Mouse (Mus musculus) neural tube, embryonic 13.5 days (tissue): ENCODE results near the gene 4933434E20Rik. TPM values are rescaled to one million over a fixed set of nuclear protein-coding genes. Genes with fewer than 3 reads are reported as not detected.

Experiments used
- ATAC-seq: fragments of 200-750 bp; cut with Nextera tagmentation; 2 replicates; pipeline ENCODE4 v1.8.0; 2017; ENCODE audit warnings: low read depth, mild to moderate bottlenecking, moderate TSS enrichment, moderate library complexity
- H3K27ac ChIP-seq: fragments of 300-500 bp; sonication (generic); replicated peaks from 2 replicates; pipeline ENCODE4 v1.5.1; 2015; ENCODE audit warnings: moderate library complexity, mild to moderate bottlenecking, inconsistent platforms
- H3K27me3 ChIP-seq: fragments of 300-500 bp; sonication (generic); 2 replicates; pipeline ENCODE4 v1.6.1; 2015; ENCODE audit warnings: mild to moderate bottlenecking, inconsistent platforms
- H3K36me3 ChIP-seq: fragments of 300-500 bp; sonication (generic); 2 replicates; pipeline ENCODE4 v1.6.1; 2015; ENCODE audit warnings: mild to moderate bottlenecking, inconsistent platforms
- H3K4me1 ChIP-seq: fragments of 300-500 bp; sonication (generic); replicated peaks from 2 replicates; pipeline ENCODE4 v1.6.1; 2015; ENCODE audit warnings: inconsistent platforms
- H3K4me2 ChIP-seq: fragments of 300-500 bp; sonication (generic); 2 replicates; pipeline ENCODE4 v1.6.1; 2015; ENCODE audit warnings: inconsistent platforms, mild to moderate bottlenecking, moderate library complexity
- H3K4me3 ChIP-seq: fragments of 300-500 bp; sonication (generic); 2 replicates; pipeline ENCODE4 v1.5.1; 2015; ENCODE audit warnings: mild to moderate bottlenecking, inconsistent platforms
- H3K9ac ChIP-seq: fragments of 300-500 bp; sonication (generic); 2 replicates; pipeline ENCODE4 v1.6.1; 2015; ENCODE audit warnings: moderate library complexity, mild to moderate bottlenecking, inconsistent platforms
- H3K9me3 ChIP-seq: fragments of 300-500 bp; sonication (generic); 2 replicates; pipeline ENCODE4 v1.6.1; 2016; ENCODE audit warnings: inconsistent platforms
- WGBS: fragments of 180-500 bp; shearing (Covaris S2); methylation state at CpG from one replicate; pipeline ENCODE4 v1.1.7; 2015; 5-methylcytosine and 5-hydroxymethylcytosine counted together
- polyA plus RNA-seq: library from polyadenylated mRNA; unstranded; fragments of >200 nt; fragmentation: Nextera tagmentation; extraction: Ambion mirVana; gene quantifications from 2 replicates; pipeline ENCODE4 v1.2.1, GENCODE M21; 2015

The 4933434E20Rik gene
- polyA plus RNA-seq, 1 experiment from 2014 or later: 231 TPM

- Histone ChIP-seq H3K36me3 (peaks cover 28% of the 10 kb centered on the region), H3K27me3 (no peaks in the 10 kb centered on the region), H3K9ac (no peak overlapping the region), H3K9me3 (no peaks in the 10 kb centered on the region), H3K27ac (peak overlapping the region; percentile 59), H3K4me1 (peaks cover 57% of the 10 kb centered on the region), H3K4me3 (no peak overlapping the region), H3K4me2 (peak overlapping the region; percentile 26)
- 58% methylated on average over 3 of the region's 3 CpGs for WGBS
- ATAC-seq: no peak
Observed at GRCm38 (mm10) chr3:90083698-90084324, 32.4 kb downstream of the 4933434E20Rik start.

DNA sequence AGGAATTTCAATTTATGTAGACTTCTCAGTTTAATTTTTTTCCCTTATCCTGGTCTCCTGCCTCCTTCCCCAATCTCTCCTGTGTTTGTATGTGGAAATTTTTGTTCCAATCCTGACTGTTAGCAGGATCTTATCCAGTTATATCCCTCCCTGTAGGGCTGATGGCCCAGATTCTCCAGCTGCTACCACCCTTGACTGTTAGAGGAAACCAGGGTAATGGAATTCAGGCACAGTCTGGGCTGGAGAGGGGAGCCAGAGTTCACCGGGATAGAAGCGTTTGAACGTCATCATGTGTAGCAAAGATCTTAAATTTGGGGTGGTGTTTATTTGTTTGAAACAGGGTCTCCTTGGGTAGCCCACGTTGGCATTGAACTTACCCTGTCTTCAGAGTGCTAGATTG, 33.4 kb downstream of the 4933434E20Rik start:
- H3K9ac ChIP-seq: no peak overlapping the region
- no peaks in the 10 kb centered on the region for H3K9me3 ChIP-seq
- ATAC-seq: no peak
- no peaks in the 10 kb centered on the region for H3K27me3 ChIP-seq
- H3K27ac ChIP-seq: 0 out of 2 replicates have a peak overlapping the region, but pooled peaks have one; percentile 33
- no peak overlapping the region for H3K4me3 ChIP-seq
- 83% methylated on average over 4 of the region's 4 CpGs for WGBS
- H3K4me2 ChIP-seq: no peak overlapping the region
- H3K4me1 ChIP-seq: peaks cover 53% of the 10 kb centered on the region
- H3K36me3 ChIP-seq: peaks cover 38% of the 10 kb centered on the region

DNA sequence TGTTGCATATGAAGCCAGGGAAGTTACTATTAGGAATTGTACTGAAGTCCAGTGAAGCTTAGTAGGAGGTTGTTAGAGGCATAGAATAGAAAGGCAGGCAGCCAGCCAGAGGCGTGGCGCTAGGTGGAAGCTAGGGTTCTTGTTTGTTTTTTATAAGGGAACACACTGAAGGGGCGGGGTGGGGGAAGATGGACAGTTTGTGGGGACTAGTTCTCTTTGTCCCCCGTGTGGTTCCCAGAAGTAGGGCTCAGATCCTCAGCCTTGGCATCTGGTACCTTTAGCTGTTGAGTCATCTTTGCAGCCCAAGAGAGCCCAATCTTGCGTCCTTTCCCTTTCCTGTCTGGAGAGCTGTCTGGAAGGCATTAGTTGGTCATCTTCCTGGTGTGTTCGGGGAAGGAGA, 33.8 kb downstream of the 4933434E20Rik start:
- H3K4me3 ChIP-seq: no peak overlapping the region
- H3K27ac ChIP-seq: 0 out of 2 replicates have a peak overlapping the region, but pooled peaks have one; percentile 33
- WGBS: 88% methylated on average over 6 of the region's 6 CpGs
- H3K36me3 ChIP-seq: peaks cover 43% of the 10 kb centered on the region
- no peak overlapping the region for H3K4me2 ChIP-seq
- no peaks in the 10 kb centered on the region for H3K27me3 ChIP-seq
- H3K9ac ChIP-seq: no peak overlapping the region
- no peak for ATAC-seq
- peaks cover 52% of the 10 kb centered on the region for H3K4me1 ChIP-seq
- H3K9me3 ChIP-seq: no peaks in the 10 kb centered on the region

DNA sequence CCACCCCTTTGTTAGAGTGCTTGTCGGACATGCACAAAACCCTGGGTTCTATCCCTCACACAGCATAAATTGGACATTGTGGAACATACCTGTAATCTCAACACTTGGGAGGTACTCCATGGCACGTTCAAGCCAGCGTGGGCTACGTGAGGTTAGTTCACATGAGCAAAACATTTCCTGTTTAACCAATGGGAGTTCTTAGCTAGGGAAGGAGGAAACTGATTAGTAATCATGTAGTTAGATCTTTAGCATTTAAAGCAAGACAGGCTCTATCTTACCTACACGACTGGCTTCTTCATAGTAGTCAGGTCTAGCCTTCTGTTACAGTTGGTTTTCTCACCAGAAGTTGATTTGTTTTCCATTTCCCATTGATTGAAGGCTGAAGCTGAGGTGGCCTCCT, 34.6 kb downstream of the 4933434E20Rik start:
- no peaks in the 10 kb centered on the region for H3K27me3 ChIP-seq
- H3K4me1 ChIP-seq: peaks cover 44% of the 10 kb centered on the region
- no peak overlapping the region for H3K9ac ChIP-seq
- 94% methylated on average over 5 of the region's 5 CpGs for WGBS
- no peak for ATAC-seq
- peaks cover 51% of the 10 kb centered on the region for H3K36me3 ChIP-seq
- H3K4me2 ChIP-seq: no peak overlapping the region
- no peak overlapping the region for H3K4me3 ChIP-seq
- no peaks in the 10 kb centered on the region for H3K9me3 ChIP-seq
- H3K27ac ChIP-seq: no peak overlapping the region

GRCm38 (mm10) chr3:90088617-90089016, 37.2 kb downstream of the 4933434E20Rik start:
- H3K36me3 ChIP-seq: peaks cover 75% of the 10 kb centered on the region
- no peak for ATAC-seq
- H3K9ac ChIP-seq: no peak overlapping the region
- H3K4me1 ChIP-seq: peaks cover 19% of the 10 kb centered on the region
- no peaks in the 10 kb centered on the region for H3K9me3 ChIP-seq
- H3K27me3 ChIP-seq: no peaks in the 10 kb centered on the region
- H3K27ac ChIP-seq: no peak overlapping the region
- no peak overlapping the region for H3K4me3 ChIP-seq
- H3K4me2 ChIP-seq: no peak overlapping the region
- 95% methylated on average over 2 of the region's 2 CpGs for WGBS

- H3K27ac ChIP-seq: no peak overlapping the region
- peaks cover 98% of the 10 kb centered on the region for H3K36me3 ChIP-seq
- no peak overlapping the region for H3K4me3 ChIP-seq
- 93% methylated on average over 6 of the region's 6 CpGs for WGBS
- ATAC-seq: no peak
- H3K9me3 ChIP-seq: no peaks in the 10 kb centered on the region
- H3K4me2 ChIP-seq: no peak overlapping the region
- no peaks in the 10 kb centered on the region for H3K4me1 ChIP-seq
- H3K27me3 ChIP-seq: no peaks in the 10 kb centered on the region
- no peak overlapping the region for H3K9ac ChIP-seq
Observed at GRCm38 (mm10) chr3:90090892-90091291, 39.5 kb downstream of the 4933434E20Rik start.

DNA sequence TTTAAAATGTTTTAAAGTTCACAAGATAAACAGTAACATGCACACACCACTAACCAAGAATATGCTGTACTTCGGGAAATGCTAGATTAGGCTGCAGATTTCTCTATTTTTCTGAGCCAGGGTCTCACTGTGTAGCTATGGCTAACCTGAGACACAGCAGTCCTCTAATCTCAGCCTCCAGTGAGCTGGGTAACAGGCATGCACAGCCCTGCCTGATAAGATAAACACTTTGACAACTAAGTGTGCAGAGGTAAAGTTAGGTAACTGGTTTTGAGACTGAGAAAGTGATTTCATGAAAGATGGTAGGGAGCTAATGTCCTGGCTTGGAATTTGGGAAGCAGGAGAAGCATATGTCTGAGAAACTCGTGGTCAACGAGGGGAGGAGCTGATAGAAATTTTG, 43.0 kb downstream of the 4933434E20Rik start:
- H3K4me3 ChIP-seq: no peak overlapping the region
- 92% methylated on average over 3 of the region's 3 CpGs for WGBS
- H3K27me3 ChIP-seq: no peaks in the 10 kb centered on the region
- no peaks in the 10 kb centered on the region for H3K4me1 ChIP-seq
- no peaks in the 10 kb centered on the region for H3K9me3 ChIP-seq
- H3K27ac ChIP-seq: no peak overlapping the region
- peaks cover 82% of the 10 kb centered on the region for H3K36me3 ChIP-seq
- H3K9ac ChIP-seq: no peak overlapping the region
- H3K4me2 ChIP-seq: no peak overlapping the region
- ATAC-seq: no peak

DNA sequence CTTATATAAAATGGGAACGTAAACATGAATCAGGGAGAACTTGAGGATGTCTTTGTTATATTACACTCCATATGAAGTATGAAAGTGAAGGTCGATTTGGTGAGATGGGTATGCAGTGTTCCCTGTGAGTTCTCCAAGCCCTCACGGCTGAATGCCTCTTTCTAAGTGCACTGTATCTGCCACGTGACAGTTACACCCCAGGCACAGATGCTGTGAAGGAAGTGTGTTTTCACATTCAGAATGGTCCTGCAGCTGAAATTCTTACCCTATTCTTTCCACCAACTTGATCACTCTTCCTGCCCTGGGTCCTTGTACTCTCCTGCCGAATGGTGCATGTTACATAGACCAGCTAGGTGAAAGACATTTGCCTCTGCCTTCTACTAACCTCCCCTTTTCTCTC, 46.5 kb downstream of the 4933434E20Rik start:
- no peak for ATAC-seq
- no peak overlapping the region for H3K27ac ChIP-seq
- peaks cover 68% of the 10 kb centered on the region for H3K36me3 ChIP-seq
- H3K4me2 ChIP-seq: no peak overlapping the region
- H3K9ac ChIP-seq: no peak overlapping the region
- no peaks in the 10 kb centered on the region for H3K9me3 ChIP-seq
- 88% methylated on average over 5 of the region's 5 CpGs for WGBS
- no peaks in the 10 kb centered on the region for H3K27me3 ChIP-seq
- H3K4me3 ChIP-seq: no peak overlapping the region
- H3K4me1 ChIP-seq: no peaks in the 10 kb centered on the region

GRCm38 (mm10) chr3:90101010-90101409, 49.6 kb downstream of the 4933434E20Rik start:
- ATAC-seq: no peak
- Histone ChIP-seq H3K36me3 (peaks cover 38% of the 10 kb centered on the region), H3K27ac (no peak overlapping the region), H3K9ac (no peak overlapping the region), H3K27me3 (no peaks in the 10 kb centered on the region), H3K4me2 (no peak overlapping the region), H3K9me3 (no peaks in the 10 kb centered on the region), H3K4me3 (no peak overlapping the region), H3K4me1 (no peaks in the 10 kb centered on the region)
- 89% methylated on average over 3 of the region's 3 CpGs for WGBS

GRCm38 (mm10) chr3:90101673-90102072, 50.2 kb downstream of the 4933434E20Rik start:
- no peak overlapping the region for H3K4me3 ChIP-seq
- H3K9ac ChIP-seq: no peak overlapping the region
- no peaks in the 10 kb centered on the region for H3K4me1 ChIP-seq
- no peak overlapping the region for H3K27ac ChIP-seq
- H3K36me3 ChIP-seq: peaks cover 36% of the 10 kb centered on the region
- WGBS: 100% methylated on average over 2 of the region's 2 CpGs
- no peaks in the 10 kb centered on the region for H3K27me3 ChIP-seq
- H3K4me2 ChIP-seq: no peak overlapping the region
- no peak for ATAC-seq
- H3K9me3 ChIP-seq: no peaks in the 10 kb centered on the region

GRCm38 (mm10) chr3:90102239-90102638, 50.8 kb downstream of the 4933434E20Rik start:
- Histone ChIP-seq H3K9me3 (no peaks in the 10 kb centered on the region), H3K27ac (no peak overlapping the region), H3K4me2 (no peak overlapping the region), H3K27me3 (no peaks in the 10 kb centered on the region), H3K36me3 (peaks cover 36% of the 10 kb centered on the region), H3K4me1 (no peaks in the 10 kb centered on the region), H3K9ac (no peak overlapping the region), H3K4me3 (no peak overlapping the region)
- WGBS: 61% methylated on average over 2 of the region's 2 CpGs
- no peak for ATAC-seq

GRCm38 (mm10) chr3:90103176-90103575, 51.7 kb downstream of the 4933434E20Rik start:
- H3K9ac ChIP-seq: no peak overlapping the region
- H3K4me2 ChIP-seq: no peak overlapping the region
- peaks cover 33% of the 10 kb centered on the region for H3K36me3 ChIP-seq
- ATAC-seq: no peak
- no peak overlapping the region for H3K27ac ChIP-seq
- 84% methylated on average over 2 of the region's 2 CpGs for WGBS
- no peak overlapping the region for H3K4me3 ChIP-seq
- no peaks in the 10 kb centered on the region for H3K27me3 ChIP-seq
- H3K9me3 ChIP-seq: no peaks in the 10 kb centered on the region
- H3K4me1 ChIP-seq: no peaks in the 10 kb centered on the region

- no peak within 1 kb of the TSS for H3K4me2 ChIP-seq
- whole genome bisulfite sequencing: 79% methylated on average over 13 of the region's 13 CpGs
Observed at GRCm38 (mm10) chr3:90103938-90104337, 52.5 kb downstream of the 4933434E20Rik start, which contains the start of gene Nup210l. Gene Nup210l, plus strand, starts transcription at chr3:90104132.

More at GRCm38 (mm10) chr3:90103938-90104337, 52.5 kb downstream of the 4933434E20Rik start, which contains the start of gene Nup210l:
- no peak for ATAC-seq
- peaks cover 25% of the 10 kb centered on the region for H3K36me3 ChIP-seq
- no peak within 1 kb of the TSS for H3K9ac ChIP-seq
- no peak within 1 kb of the TSS for H3K27ac ChIP-seq
- no peaks in the 10 kb centered on the region for H3K27me3 ChIP-seq
- H3K9me3 ChIP-seq: no peaks in the 10 kb centered on the region
- H3K4me3 ChIP-seq: no peak within 1 kb of the TSS
- H3K4me1 ChIP-seq: no peaks in the 10 kb centered on the region
